Mouse (Mus musculus) fat pad, adult 2 months (tissue): ENCODE measurements at regions not wholly inside any gene's neighbourhood (a gene's known extent, or its start where the extent isn't known, plus 50 kb on each side); places are given as distances from the start of the nearest gene placed in this dataset.

Source experiments
- DNase-seq: peaks from one replicate; pipeline ENCODE4 v3.0.0-alpha.2; 2011; ENCODE audit warnings: low read depth, low spot score; ENCODE audit errors: extremely low read depth

DNA sequence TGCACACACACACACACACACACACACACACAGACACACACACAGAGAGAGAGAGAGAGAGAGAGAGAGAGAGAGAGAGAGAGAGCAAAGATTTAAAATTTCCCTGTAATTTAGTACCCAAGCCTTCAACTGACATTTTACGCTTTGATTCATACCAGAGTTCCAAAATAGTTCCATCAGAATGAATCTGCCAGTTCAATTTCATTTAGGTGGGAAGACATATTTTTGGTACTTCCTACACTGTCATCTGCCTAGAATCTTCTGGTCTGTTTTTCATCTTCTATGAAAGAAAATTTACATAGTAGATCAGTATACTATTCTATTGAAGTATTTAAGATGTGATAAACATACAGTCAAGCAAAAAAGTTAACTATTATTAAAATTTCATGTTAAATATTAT lies 1177.4 kb downstream of the Zpld1 start:
- no peak for DNase-seq

DNA sequence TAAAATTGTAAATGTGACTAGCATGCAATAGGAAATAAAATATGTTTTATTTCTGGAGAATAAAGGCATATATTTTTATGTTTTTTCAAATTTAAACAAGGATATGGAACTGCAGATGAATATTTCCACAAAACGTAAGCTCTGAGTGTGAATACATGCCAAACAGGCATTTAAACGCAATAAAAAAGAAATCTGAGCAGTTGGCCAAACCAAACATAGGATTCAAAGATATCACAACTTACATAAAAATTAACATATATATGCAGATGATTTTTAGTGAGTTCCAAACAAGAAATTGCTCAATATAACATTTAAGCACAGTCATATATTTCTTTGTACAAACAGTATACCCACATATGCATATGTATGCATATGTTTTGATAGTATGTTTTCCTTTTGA lies 1199.1 kb downstream of the Zpld1 start:
- no peak for DNase-seq

DNA sequence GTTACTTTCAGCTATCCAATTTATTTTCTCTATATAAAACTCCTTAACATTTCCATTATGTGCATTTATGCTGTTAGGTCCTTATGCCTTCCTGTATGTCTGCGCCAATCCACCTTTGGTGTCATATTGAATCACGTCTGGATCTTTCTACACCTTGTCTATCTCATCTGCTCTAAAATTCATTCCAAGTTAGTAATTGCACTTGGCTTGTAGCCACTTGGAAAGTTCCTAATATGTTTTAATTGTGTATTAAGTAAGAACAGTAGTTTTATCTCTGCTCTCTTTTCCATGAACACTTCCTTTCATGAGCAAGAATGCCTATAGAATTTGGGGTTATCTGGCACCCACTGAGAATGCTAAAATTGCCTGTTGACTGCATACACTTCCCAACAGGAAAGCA lies 1205.6 kb downstream of the Zpld1 start:
- DNase-seq, result no peak

DNA sequence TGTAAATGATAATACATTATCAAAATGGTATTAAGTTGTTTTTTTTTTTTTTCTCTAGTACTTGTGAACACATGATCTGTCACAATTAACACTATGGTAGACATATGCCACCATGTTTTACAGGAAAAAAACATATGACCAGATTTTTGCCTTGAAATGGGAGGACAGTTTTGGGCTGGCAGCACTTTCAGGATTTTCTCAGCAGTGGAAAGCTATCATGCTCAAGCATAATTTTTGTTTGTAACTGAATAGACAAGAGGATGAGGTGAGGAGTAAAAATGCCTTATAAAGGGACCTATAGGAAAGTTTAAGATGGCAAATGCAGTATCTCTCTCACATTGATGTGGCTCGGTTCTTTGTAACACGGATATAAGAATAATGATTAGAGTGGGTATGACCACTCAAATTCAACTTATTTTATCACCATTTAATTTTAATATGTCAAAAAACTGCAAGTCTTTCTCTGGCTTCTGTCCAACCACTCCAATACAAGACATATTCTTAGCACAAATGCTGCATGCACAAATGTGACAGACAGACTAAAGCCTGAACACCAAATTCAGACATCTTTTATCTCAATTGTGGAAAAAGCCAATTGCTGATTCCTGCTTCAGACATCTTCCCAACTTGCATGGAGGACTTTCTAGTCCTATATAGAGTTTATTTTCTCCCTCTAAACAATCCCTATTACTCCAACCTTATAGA lies 1206.6 kb downstream of the Zpld1 start:
- DNase-seq, result no peak

DNA sequence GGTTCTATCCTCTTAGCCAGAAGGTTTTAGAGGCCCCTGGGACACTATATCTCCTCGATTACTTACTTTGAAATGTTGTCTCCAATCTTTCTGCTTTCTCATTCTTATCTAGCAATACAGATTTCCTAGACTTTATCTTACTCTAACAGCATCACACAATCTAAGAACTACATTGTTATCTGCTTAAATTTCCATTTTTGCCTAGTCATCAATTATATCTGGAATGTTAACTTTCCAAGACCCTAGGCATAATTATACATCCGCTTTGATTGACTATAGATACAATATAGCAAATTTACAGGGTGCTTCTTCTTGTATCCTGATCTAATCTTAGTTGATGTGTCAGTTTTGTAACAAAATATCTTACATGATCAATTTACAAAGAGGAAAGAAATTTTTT lies 1217.3 kb downstream of the Zpld1 start:
- DNase-seq, result no peak

DNA sequence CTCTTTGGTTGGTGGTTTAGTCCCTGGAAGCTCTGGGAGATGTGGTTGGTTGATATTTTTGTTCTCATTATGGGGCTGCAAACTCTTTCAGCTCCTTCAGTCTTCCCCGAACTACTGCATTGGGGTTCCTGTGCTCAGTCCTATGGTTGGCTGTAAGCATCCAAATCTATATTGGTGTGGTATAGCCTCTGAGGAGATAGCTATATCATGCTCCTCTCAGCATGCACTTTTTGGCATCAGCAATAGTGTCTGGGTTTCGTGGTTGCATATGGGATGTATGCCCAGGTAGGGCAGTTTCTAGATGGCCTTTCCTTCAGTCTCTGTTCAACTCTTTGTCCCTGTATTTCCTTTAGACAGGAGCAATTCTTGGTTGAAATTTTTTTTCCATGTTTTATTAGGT lies 1250.0 kb downstream of the Zpld1 start:
- no peak for DNase-seq

DNA sequence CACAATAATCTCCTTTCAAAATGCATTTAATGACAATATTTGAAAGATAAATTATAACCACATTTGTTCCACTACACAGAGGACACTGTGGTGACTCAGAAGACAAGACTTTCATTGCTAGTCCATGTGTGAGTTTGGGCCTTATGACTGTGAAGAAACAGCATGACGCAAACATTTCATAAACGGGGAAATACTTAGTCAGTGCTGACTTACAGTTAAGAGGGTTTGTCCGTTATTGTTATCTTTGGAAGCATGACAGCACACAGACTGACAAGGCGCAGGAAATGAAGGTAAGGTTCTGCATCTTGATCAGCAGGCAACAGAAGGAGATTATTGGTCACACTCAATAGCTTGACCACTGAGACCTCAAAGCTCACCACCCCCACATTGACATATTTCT lies 1255.8 kb downstream of the Zpld1 start:
- DNase-seq, result peak; percentile 33

DNA sequence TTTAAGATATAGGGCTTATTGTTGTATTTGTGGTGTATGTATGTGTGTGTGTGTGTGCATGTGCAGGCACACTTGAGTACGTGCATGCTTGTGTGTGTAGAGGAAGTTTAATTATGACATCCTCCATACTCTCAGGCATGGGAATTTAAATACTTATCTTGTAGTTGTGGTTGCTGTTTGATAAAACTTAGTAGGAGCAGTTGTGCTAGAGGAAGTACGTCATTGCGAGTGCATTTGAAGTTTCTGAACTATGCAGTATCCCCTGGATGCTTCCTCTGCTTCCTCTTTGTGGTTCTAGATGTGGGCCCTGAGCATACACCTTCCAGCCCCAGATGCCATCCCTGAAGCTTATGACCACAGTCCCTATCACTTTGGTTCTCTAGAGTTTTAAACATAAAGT lies 1281.5 kb downstream of the Zpld1 start:
- DNase-seq, result no peak

DNA sequence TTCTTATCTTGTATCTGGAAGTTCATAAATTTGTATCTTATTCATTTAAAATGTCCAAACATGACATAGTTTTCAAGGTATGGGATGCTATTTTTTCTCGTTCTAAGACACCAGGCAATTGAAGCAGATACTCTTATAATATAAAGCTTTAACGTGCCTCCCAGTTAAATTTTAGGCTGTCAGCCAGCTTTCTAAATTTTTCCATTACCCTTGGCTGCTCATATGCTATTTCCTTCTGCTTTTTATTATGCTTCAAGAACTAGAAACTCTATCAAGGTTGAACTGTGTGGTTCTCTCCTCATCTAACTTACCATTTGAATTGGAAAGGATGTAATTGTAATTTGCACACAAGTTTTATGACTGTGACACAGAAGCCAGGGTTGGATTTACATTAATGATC lies 1324.1 kb downstream of the Zpld1 start:
- no peak for DNase-seq

DNA sequence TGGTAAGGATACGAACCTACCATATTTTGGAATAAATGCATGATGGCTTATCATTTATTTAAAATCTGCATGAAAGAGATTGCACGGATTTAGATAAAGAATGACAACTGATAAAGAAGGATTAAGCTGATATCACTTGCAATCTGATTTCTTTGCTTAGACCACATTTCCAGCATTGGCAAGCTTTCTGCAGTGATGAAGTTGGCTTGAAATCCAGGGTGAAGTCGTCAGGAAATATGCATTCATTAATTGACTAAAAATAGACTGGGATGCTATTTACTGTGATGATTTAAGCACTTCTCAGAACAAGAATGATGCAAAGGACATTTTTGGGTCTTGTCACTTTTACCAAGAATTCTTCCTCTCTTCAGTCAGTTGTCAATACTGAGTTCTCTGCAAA lies 1341.1 kb downstream of the Zpld1 start:
- no peak for DNase-seq

DNA sequence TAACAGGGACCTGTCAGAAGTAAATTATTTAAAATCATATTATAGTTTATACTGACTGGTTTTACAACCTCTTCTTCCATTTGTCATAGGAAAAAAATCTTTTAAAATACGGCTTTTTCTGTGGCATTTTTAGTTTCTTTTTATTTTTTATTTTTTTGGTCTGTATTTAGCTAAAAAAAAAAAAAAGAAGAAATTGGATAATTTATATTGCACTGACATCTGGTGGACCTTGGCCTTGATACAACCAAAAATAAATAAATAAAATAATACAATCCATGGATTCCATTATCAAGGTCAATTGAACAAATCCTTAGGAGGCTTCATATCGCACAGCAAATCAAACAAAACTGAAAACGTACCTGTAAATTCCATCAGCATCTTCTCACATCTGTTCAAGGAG lies 1352.5 kb downstream of the Zpld1 start:
- no peak for DNase-seq

DNA sequence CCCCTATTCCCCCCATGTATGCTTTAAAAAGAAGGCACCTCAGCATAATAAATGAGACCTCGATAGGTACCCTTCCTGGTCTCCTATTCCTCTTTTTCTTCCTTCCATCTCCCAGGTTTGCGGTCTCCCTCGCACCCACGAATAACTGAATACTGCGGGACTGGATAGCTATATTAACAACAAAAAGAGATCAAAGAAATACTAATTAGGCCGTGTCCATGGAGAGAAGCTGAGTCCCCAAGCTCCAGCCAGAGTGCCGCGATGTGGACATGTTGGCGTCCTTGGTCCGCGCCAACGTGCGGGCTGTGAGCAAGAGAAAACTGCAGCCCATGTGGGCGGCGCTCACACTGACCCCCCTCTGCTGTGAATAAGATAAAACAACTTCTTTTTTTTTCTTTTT lies 1382.0 kb downstream of the Zpld1 start:
- no peak for DNase-seq

DNA sequence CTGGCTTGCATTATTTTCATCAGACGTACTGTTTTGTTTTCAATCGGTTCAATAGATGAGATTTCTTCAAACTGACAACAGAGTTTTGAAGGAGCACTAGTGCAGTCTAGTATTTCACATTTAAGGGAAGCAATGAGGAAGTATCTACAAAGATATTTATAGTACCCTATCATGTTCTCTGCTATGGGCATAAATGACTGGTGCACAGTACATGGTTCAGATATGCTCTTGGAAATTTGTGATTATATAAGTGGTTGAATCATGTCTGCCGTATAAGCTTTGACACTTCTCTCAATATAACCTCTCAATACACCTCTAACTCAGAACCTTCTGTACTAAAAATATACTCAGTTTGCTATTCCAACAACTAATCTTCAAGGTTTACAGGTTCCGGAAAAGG lies 1390.7 kb downstream of the Zpld1 start:
- no peak for DNase-seq

DNA sequence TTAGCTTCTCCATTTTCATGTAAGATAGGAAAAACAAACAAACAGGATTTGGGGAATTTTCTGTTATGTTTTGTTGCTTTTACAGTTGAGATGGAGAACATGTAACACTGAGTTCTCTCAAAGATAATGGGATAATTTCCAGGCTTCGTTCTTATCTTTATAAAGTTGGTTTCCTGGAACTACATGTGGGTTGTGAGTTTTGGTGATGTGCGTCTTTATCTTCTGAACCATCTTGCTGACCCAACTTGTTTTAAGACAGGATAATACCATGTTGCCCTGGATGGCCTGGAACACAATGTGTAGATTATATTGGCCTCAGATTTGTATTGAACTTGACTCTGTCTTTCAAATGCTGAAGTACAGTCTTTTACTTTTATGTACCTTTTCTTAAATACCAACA lies 1394.0 kb downstream of the Zpld1 start:
- no peak for DNase-seq

DNA sequence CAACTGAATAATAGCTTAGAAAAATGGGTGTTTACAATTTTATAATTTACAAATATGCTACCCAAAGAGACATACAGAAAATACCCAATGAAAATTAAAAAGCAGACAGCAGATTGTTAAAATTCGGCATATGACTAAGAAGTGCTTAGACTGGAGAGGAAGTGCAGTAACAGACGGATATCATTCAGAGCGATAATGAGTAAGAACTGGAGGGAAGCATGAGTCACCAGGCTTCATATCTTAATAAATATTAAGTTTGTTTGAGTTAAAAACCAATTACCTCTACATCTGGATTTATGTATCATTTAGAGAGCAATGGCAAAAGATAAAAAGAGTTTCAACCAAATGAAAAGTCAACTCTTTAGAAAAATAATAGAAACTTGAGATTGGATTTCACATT lies 1413.5 kb upstream of the Alcam start:
- no peak for DNase-seq

DNA sequence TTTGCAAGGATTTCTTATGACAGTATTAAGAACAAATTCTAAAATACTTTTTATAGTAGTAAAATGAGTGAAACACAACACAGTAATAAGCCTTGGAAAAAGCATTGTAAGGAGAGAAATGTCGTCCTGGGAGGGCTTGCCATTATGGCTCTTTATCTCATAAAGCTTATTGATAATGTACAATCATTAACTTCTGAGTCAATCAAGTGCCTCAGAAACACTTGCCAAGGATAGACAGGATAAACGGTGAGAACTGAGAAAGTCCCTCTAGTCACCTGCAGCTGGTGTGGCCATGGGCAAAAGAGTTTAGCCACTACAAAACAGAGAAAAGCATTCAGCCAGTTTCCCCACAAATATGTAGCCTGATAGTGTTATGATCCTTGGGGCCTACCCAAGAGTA lies 1386.8 kb upstream of the Alcam start:
- DNase-seq, result no peak
